Mouse (Mus musculus) left cerebral cortex, adult 11 months (tissue): Measurements from ENCODE around the gene Crx.

ENCODE experiments used
- DNase-seq: peaks from one replicate; pipeline ENCODE4 v3.0.0; 2022; ENCODE audit warnings: low spot score

The Crx gene

GRCm38 (mm10) chr7:15859657-15860056 is 20.1 kb downstream of the Crx start:
- no peak for DNase-seq

- no peak for DNase-seq
Measured at GRCm38 (mm10) chr7:15839578-15839977, 40.2 kb downstream of the Crx start, which contains the start of gene Obox6. Gene Obox6, minus strand, starts transcription at chr7:15839678.
